Mouse (Mus musculus) liver, embryonic 12.5 days (tissue): Measurements from ENCODE around the gene Tspan7. TPM values are rescaled to one million over a fixed set of nuclear protein-coding genes. Genes with fewer than 3 reads are reported as not detected.

Experiments used
- ATAC-seq: fragments of 200-750 bp; cut with Nextera tagmentation; 2 replicates; pipeline ENCODE4 v1.8.0; 2017; ENCODE audit warnings: moderate number of reproducible peaks, mild to moderate bottlenecking, moderate library complexity
- H3K27ac ChIP-seq: fragments of 300-500 bp; sonication (generic); 2 replicates; pipeline ENCODE4 v1.5.1; 2016; ENCODE audit warnings: mild to moderate bottlenecking
- H3K27me3 ChIP-seq: fragments of 300-500 bp; sonication (generic); replicated peaks from 2 replicates; pipeline ENCODE4 v1.6.1; 2016; ENCODE audit warnings: mild to moderate bottlenecking, moderate library complexity
- H3K36me3 ChIP-seq: fragments of 300-500 bp; sonication (generic); 2 replicates; pipeline ENCODE4 v1.6.1; 2016; ENCODE audit warnings: mild to moderate bottlenecking, moderate library complexity
- H3K4me1 ChIP-seq: fragments of 300-500 bp; sonication (generic); 2 replicates; pipeline ENCODE4 v1.6.1; 2016
- H3K4me2 ChIP-seq: fragments of 300-500 bp; sonication (generic); 2 replicates; pipeline ENCODE4 v1.6.1; 2016; ENCODE audit warnings: mild to moderate bottlenecking, moderate library complexity
- H3K4me3 ChIP-seq: fragments of 300-500 bp; sonication (generic); 2 replicates; pipeline ENCODE4 v1.5.1; 2016; ENCODE audit warnings: mild to moderate bottlenecking, moderate library complexity
- H3K9ac ChIP-seq: fragments of 300-500 bp; sonication (generic); 2 replicates; pipeline ENCODE4 v1.6.1; 2016; ENCODE audit warnings: mild to moderate bottlenecking, moderate library complexity
- H3K9me3 ChIP-seq: fragments of 300-500 bp; sonication (generic); replicated peaks from 2 replicates; pipeline ENCODE4 v1.6.1; 2016; ENCODE audit warnings: mild to moderate bottlenecking, moderate library complexity
- WGBS: fragments of 180-500 bp; shearing (Covaris S2); methylation state at CpG from one replicate; pipeline ENCODE4 v1.1.7; 2016; ENCODE audit not compliant: insufficient replicate concordance; 5-methylcytosine and 5-hydroxymethylcytosine counted together
- polyA plus RNA-seq: library from polyadenylated mRNA; unstranded; fragments of >200 nt; fragmentation: Nextera tagmentation; extraction: Ambion mirVana; gene quantifications from 2 replicates; pipeline ENCODE4 v1.2.1, GENCODE M21; 2016

Gene Tspan7
- polyA plus RNA-seq: 44.1 and 44.8 TPM in 2 replicates

- H3K4me3 ChIP-seq: peak within 1 kb of the TSS; percentile 47
- no peaks in the 10 kb centered on the region for H3K36me3 ChIP-seq
- peak; percentile 32; the same call in 1 of the 2 replicates for ATAC-seq
- H3K27me3 ChIP-seq: peaks cover 26% of the 10 kb centered on the region
- H3K9ac ChIP-seq: no peak within 1 kb of the TSS
- H3K4me2 ChIP-seq: peak within 1 kb of the TSS; percentile 50
- WGBS: 9% methylated on average over 27 of the region's 41 CpGs
- no peaks in the 10 kb centered on the region for H3K4me1 ChIP-seq
- H3K9me3 ChIP-seq: no peaks in the 10 kb centered on the region
- no peak within 1 kb of the TSS for H3K27ac ChIP-seq
Observed at GRCm38 (mm10) chrX:10484872-10485569, at the start of gene Tspan7. Gene Tspan7 (plus strand): TSS chrX:10485158.

GRCm38 (mm10) chrX:10449323-10449980, 35.5 kb upstream of the Tspan7 start:
- H3K9ac ChIP-seq: no peak overlapping the region
- H3K4me3 ChIP-seq: no peak overlapping the region
- no peaks in the 10 kb centered on the region for H3K4me1 ChIP-seq
- ATAC-seq: no peak
- WGBS: 61% methylated on average over 10 of the region's 10 CpGs
- H3K36me3 ChIP-seq: no peaks in the 10 kb centered on the region
- no peak overlapping the region for H3K4me2 ChIP-seq
- H3K9me3 ChIP-seq: no peaks in the 10 kb centered on the region
- H3K27ac ChIP-seq: no peak overlapping the region
- H3K27me3 ChIP-seq: no peaks in the 10 kb centered on the region

GRCm38 (mm10) chrX:10450143-10451060, 34.6 kb upstream of the Tspan7 start:
- ATAC-seq: no peak
- 51% methylated on average over 2 of the region's 2 CpGs for WGBS
- H3K9me3 ChIP-seq: no peaks in the 10 kb centered on the region

GRCm38 (mm10) chrX:10453798-10454197, 31.2 kb upstream of the Tspan7 start:
- no peaks in the 10 kb centered on the region for H3K4me1 ChIP-seq
- H3K27me3 ChIP-seq: no peaks in the 10 kb centered on the region
- no peak overlapping the region for H3K9ac ChIP-seq
- no peak overlapping the region for H3K4me3 ChIP-seq
- H3K4me2 ChIP-seq: no peak overlapping the region
- 33% methylated on average over 1 of the region's 1 CpGs for WGBS
- H3K36me3 ChIP-seq: no peaks in the 10 kb centered on the region
- ATAC-seq: no peak
- H3K27ac ChIP-seq: no peak overlapping the region
- H3K9me3 ChIP-seq: no peaks in the 10 kb centered on the region

More at GRCm38 (mm10) chrX:10450143-10451060, 34.6 kb upstream of the Tspan7 start:
- Histone ChIP-seq H3K9ac (no peak overlapping the region), H3K27me3 (no peaks in the 10 kb centered on the region), H3K27ac (no peak overlapping the region), H3K4me3 (no peak overlapping the region), H3K4me2 (no peak overlapping the region), H3K36me3 (no peaks in the 10 kb centered on the region), H3K4me1 (no peaks in the 10 kb centered on the region)

GRCm38 (mm10) chrX:10457256-10457655, 27.7 kb upstream of the Tspan7 start:
- H3K9me3 ChIP-seq: no peaks in the 10 kb centered on the region
- H3K4me1 ChIP-seq: no peaks in the 10 kb centered on the region
- no peak overlapping the region for H3K27ac ChIP-seq
- no peak overlapping the region for H3K4me2 ChIP-seq
- H3K27me3 ChIP-seq: no peaks in the 10 kb centered on the region
- no peak overlapping the region for H3K9ac ChIP-seq
- 71% methylated on average over 3 of the region's 3 CpGs for WGBS
- H3K4me3 ChIP-seq: no peak overlapping the region
- ATAC-seq: no peak
- H3K36me3 ChIP-seq: no peaks in the 10 kb centered on the region

- Histone ChIP-seq H3K27ac (no peak overlapping the region), H3K4me3 (no peak overlapping the region), H3K27me3 (no peaks in the 10 kb centered on the region), H3K4me1 (no peaks in the 10 kb centered on the region), H3K36me3 (no peaks in the 10 kb centered on the region), H3K4me2 (no peak overlapping the region), H3K9me3 (no peaks in the 10 kb centered on the region), H3K9ac (no peak overlapping the region)
- WGBS: 76% methylated on average over 1 of the region's 1 CpGs
- no peak for ATAC-seq
Observed at GRCm38 (mm10) chrX:10477088-10477487, 7.9 kb upstream of the Tspan7 start.

- H3K27ac ChIP-seq: no peak overlapping the region
- WGBS: 71% methylated on average over 10 of the region's 10 CpGs
Observed at GRCm38 (mm10) chrX:10479031-10479886, 5.7 kb upstream of the Tspan7 start.

GRCm38 (mm10) chrX:10479943-10480342, 5.0 kb upstream of the Tspan7 start:
- Histone ChIP-seq H3K9ac (no peak overlapping the region), H3K4me1 (no peaks in the 10 kb centered on the region), H3K27ac (no peak overlapping the region), H3K4me2 (no peak overlapping the region), H3K9me3 (no peaks in the 10 kb centered on the region), H3K27me3 (peaks cover 4% of the 10 kb centered on the region), H3K4me3 (no peak overlapping the region), H3K36me3 (no peaks in the 10 kb centered on the region)
- ATAC-seq: no peak
- 60% methylated on average over 4 of the region's 4 CpGs for WGBS

More at GRCm38 (mm10) chrX:10479031-10479886, 5.7 kb upstream of the Tspan7 start:
- no peak for ATAC-seq
- H3K4me3 ChIP-seq: no peak overlapping the region
- H3K9me3 ChIP-seq: no peaks in the 10 kb centered on the region
- H3K4me1 ChIP-seq: no peaks in the 10 kb centered on the region
- no peaks in the 10 kb centered on the region for H3K36me3 ChIP-seq
- no peaks in the 10 kb centered on the region for H3K27me3 ChIP-seq
- H3K9ac ChIP-seq: no peak overlapping the region
- H3K4me2 ChIP-seq: no peak overlapping the region

- Histone ChIP-seq H3K27ac (no peak overlapping the region), H3K36me3 (no peaks in the 10 kb centered on the region), H3K9me3 (no peaks in the 10 kb centered on the region), H3K27me3 (peaks cover 26% of the 10 kb centered on the region), H3K4me3 (peak overlapping the region; percentile 47), H3K4me1 (no peaks in the 10 kb centered on the region), H3K9ac (no peak overlapping the region), H3K4me2 (peak overlapping the region; percentile 50)
- 0 out of 2 replicates have a peak, but pooled peaks have one; percentile 35 for ATAC-seq
- WGBS: 6% methylated on average over 27 of the region's 27 CpGs
Observed at GRCm38 (mm10) chrX:10485664-10486211, 780 bp downstream of the Tspan7 start.

- H3K36me3 ChIP-seq: no peaks in the 10 kb centered on the region
- H3K4me2 ChIP-seq: no peak overlapping the region
- 48% methylated on average over 2 of the region's 2 CpGs for WGBS
- no peaks in the 10 kb centered on the region for H3K27me3 ChIP-seq
- no peaks in the 10 kb centered on the region for H3K9me3 ChIP-seq
- H3K4me3 ChIP-seq: no peak overlapping the region
- ATAC-seq: no peak
- H3K27ac ChIP-seq: no peak overlapping the region
- no peak overlapping the region for H3K9ac ChIP-seq
- no peaks in the 10 kb centered on the region for H3K4me1 ChIP-seq
Observed at GRCm38 (mm10) chrX:10498580-10498979, 13.6 kb downstream of the Tspan7 start.

GRCm38 (mm10) chrX:10502616-10503015, 17.7 kb downstream of the Tspan7 start:
- WGBS: 27% methylated on average over 2 of the region's 2 CpGs
- Histone ChIP-seq H3K4me3 (no peak overlapping the region), H3K36me3 (no peaks in the 10 kb centered on the region), H3K9me3 (no peaks in the 10 kb centered on the region), H3K4me2 (no peak overlapping the region), H3K27ac (no peak overlapping the region), H3K27me3 (no peaks in the 10 kb centered on the region), H3K4me1 (no peaks in the 10 kb centered on the region), H3K9ac (no peak overlapping the region)
- no peak for ATAC-seq
